Mouse (Mus musculus) forebrain, postnatal 0 days (tissue): ENCODE data around the gene Ift80. TPM values are rescaled to one million over a fixed set of nuclear protein-coding genes. Genes with fewer than 3 reads are reported as not detected.
"Not testable (repeated sequence)": the region's sequence is repeated elsewhere in the genome, so short reads cannot be mapped to it uniquely, and the experiment has no call there.

Experiments
- ATAC-seq: fragments of 200-750 bp; cut with Nextera tagmentation; 2 replicates; pipeline ENCODE4 v1.8.0; 2017; ENCODE audit warnings: mild to moderate bottlenecking, moderate library complexity
- DNase-seq: peaks from one replicate; pipeline ENCODE4 v3.0.0-alpha.2; 2015
- H3K27ac ChIP-seq: fragments of 300-500 bp; sonication (generic); 2 replicates; pipeline ENCODE4 v1.5.1; 2014; ENCODE audit warnings: low read depth, mild to moderate bottlenecking, antibody characterized with exemption, low read length, moderate library complexity, mixed read lengths
- H3K27me3 ChIP-seq: fragments of 300-500 bp; sonication (generic); 2 replicates; pipeline ENCODE4 v1.6.1; 2014; ENCODE audit warnings: mild to moderate bottlenecking, low read length, mixed read lengths; ENCODE audit not compliant: insufficient read depth
- H3K36me3 ChIP-seq: fragments of 300-500 bp; sonication (generic); 2 replicates; pipeline ENCODE4 v1.6.1; 2014; ENCODE audit warnings: mild to moderate bottlenecking, moderate library complexity; ENCODE audit not compliant: insufficient read depth
- H3K4me1 ChIP-seq: fragments of 300-500 bp; sonication (generic); 2 replicates; pipeline ENCODE4 v1.6.1; 2014; ENCODE audit warnings: antibody characterized with exemption; ENCODE audit not compliant: insufficient read depth
- H3K4me2 ChIP-seq: fragments of 300-500 bp; sonication (generic); 2 replicates; pipeline ENCODE4 v1.6.1; 2014; ENCODE audit warnings: low read depth, mild to moderate bottlenecking, moderate library complexity
- H3K4me3 ChIP-seq: fragments of 300-500 bp; sonication (generic); 2 replicates; pipeline ENCODE4 v1.5.1; 2014; ENCODE audit warnings: low read depth, low read length, mixed read lengths
- H3K9ac ChIP-seq: fragments of 300-500 bp; sonication (generic); 2 replicates; pipeline ENCODE4 v1.6.1; 2014; ENCODE audit warnings: mild to moderate bottlenecking
- H3K9me3 ChIP-seq: fragments of 300-500 bp; sonication (generic); 2 replicates; pipeline ENCODE4 v1.6.1; 2016; ENCODE audit warnings: low read length
- CTCF ChIP-seq: sonication (generic); IDR thresholded peaks from 2 replicates; pipeline ENCODE4 v1.5.1; 2016; ENCODE audit warnings: antibody characterized with exemption, control low read depth, low read depth
- WGBS: fragments of 180-500 bp; shearing (Covaris S2); extraction: QIAGEN DNeasy Blood & Tissue Kit; methylation state at CpG from one replicate; pipeline ENCODE4 v1.1.7; 2014; 5-methylcytosine and 5-hydroxymethylcytosine counted together
- polyA plus RNA-seq: library from polyadenylated mRNA; unstranded; fragments of >200 nt; fragmentation: Nextera tagmentation; extraction: Ambion mirVana; gene quantifications from 2 replicates; pipeline ENCODE4 v1.2.1, GENCODE M21; 2015
- total RNA-seq: library from RNA; depleted of rRNA; stranded (reverse); fragments of >200 nt; gene quantifications from 2 replicates; pipeline ENCODE4 v1.2.3, GENCODE M21; 2014

Gene Ift80
- total and polyA plus RNA-seq, 2 experiments from 2014 or later = 3.8 to 8.9 TPM

- under 1% methylated on average over 75 of the region's 80 CpGs for WGBS
- H3K27ac ChIP-seq = peak within 1 kb of the TSS; percentile 87
- ATAC-seq (peak; percentile 95), DNase-seq (peak; percentile 95)
- TF ChIP-seq CTCF = peak; percentile 36
- H3K4me2 ChIP-seq = peak within 1 kb of the TSS; percentile 83
- no peaks in the 10 kb centered on the region; the same call in 1 of the 2 replicates for H3K4me1 ChIP-seq
- H3K9ac ChIP-seq = peak within 1 kb of the TSS; percentile 76
- no peaks in the 10 kb centered on the region for H3K36me3 ChIP-seq
- H3K27me3 ChIP-seq = no peaks in the 10 kb centered on the region
- H3K9me3 ChIP-seq = no peaks in the 10 kb centered on the region
- H3K4me3 ChIP-seq = peak within 1 kb of the TSS; percentile 95
Observed at GRCm38 (mm10) chr3:69044645-69045399, 40.5 kb upstream of the Ift80 start, which contains the start of gene Trim59. Gene Trim59 (minus strand): TSS chr3:69044755.

- H3K9me3 ChIP-seq = no peaks in the 10 kb centered on the region
- 5% methylated on average over 40 of the region's 42 CpGs for WGBS
- no peak; the same call in 1 of the 2 replicates for TF ChIP-seq CTCF
- no peaks in the 10 kb centered on the region for H3K27me3 ChIP-seq
- peak overlapping the region; percentile 76 for H3K9ac ChIP-seq
- H3K27ac ChIP-seq = peak overlapping the region; percentile 87
- H3K36me3 ChIP-seq = no peaks in the 10 kb centered on the region
- ATAC-seq (peak; percentile 76), DNase-seq (peak; percentile 71)
- H3K4me2 ChIP-seq = peak overlapping the region; percentile 83
- H3K4me3 ChIP-seq = peak overlapping the region; percentile 95
- no peaks in the 10 kb centered on the region; the same call in 1 of the 2 replicates for H3K4me1 ChIP-seq
Observed at GRCm38 (mm10) chr3:69044167-69044591, 39.8 kb upstream of the Ift80 start.

GRCm38 (mm10) chr3:69041298-69041697 is 36.9 kb upstream of the Ift80 start:
- DNase-seq (no peak), ATAC-seq (no peak)
- no peak overlapping the region for H3K27ac ChIP-seq
- TF ChIP-seq CTCF = no peak
- H3K4me1 ChIP-seq = no peaks in the 10 kb centered on the region; the same call in 1 of the 2 replicates
- H3K9me3 ChIP-seq = no peaks in the 10 kb centered on the region
- H3K9ac ChIP-seq = no peak overlapping the region
- WGBS = 69% methylated on average over 5 of the region's 5 CpGs
- no peaks in the 10 kb centered on the region for H3K36me3 ChIP-seq
- H3K4me2 ChIP-seq = no peak overlapping the region
- H3K27me3 ChIP-seq = no peaks in the 10 kb centered on the region
- no peak overlapping the region for H3K4me3 ChIP-seq

- Histone ChIP-seq H3K36me3 (0 out of 2 replicates have a peak, but pooled peaks cover 4% of the 10 kb centered on the region), H3K9me3 (no peaks in the 10 kb centered on the region), H3K27me3 (no peaks in the 10 kb centered on the region), H3K4me2 (no peak overlapping the region), H3K27ac (no peak overlapping the region), H3K9ac (no peak overlapping the region), H3K4me3 (no peak overlapping the region), H3K4me1 (no peaks in the 10 kb centered on the region)
- no peak for DNase-seq
- 82% methylated on average over 2 of the region's 2 CpGs for WGBS
- TF ChIP-seq CTCF = no peak
- no peak for ATAC-seq
Observed at GRCm38 (mm10) chr3:69040105-69040504, 35.7 kb upstream of the Ift80 start.

GRCm38 (mm10) chr3:69026133-69026783 is 21.9 kb upstream of the Ift80 start:
- 100% methylated on average over 1 of the region's 1 CpGs for WGBS
- no peaks in the 10 kb centered on the region for H3K9me3 ChIP-seq

GRCm38 (mm10) chr3:69020764-69021163 is 16.4 kb upstream of the Ift80 start:
- no peaks in the 10 kb centered on the region for H3K9me3 ChIP-seq
- no peaks in the 10 kb centered on the region for H3K4me1 ChIP-seq
- no peaks in the 10 kb centered on the region for H3K27me3 ChIP-seq
- H3K9ac ChIP-seq = no peak overlapping the region
- DNase-seq (no peak), ATAC-seq (no peak)
- no peak overlapping the region for H3K27ac ChIP-seq
- H3K36me3 ChIP-seq = peaks cover 10% of the 10 kb centered on the region; the same call in 1 of the 2 replicates
- no peak overlapping the region for H3K4me2 ChIP-seq
- no peak overlapping the region for H3K4me3 ChIP-seq
- TF ChIP-seq CTCF = no peak

More at GRCm38 (mm10) chr3:69026133-69026783, 21.9 kb upstream of the Ift80 start:
- no peak overlapping the region for H3K4me2 ChIP-seq
- no peaks in the 10 kb centered on the region for H3K4me1 ChIP-seq
- no peak for DNase-seq
- TF ChIP-seq CTCF = no peak
- H3K4me3 ChIP-seq = no peak overlapping the region
- H3K36me3 ChIP-seq = 0 out of 2 replicates have a peak, but pooled peaks cover 6% of the 10 kb centered on the region
- no peak overlapping the region for H3K9ac ChIP-seq
- H3K27ac ChIP-seq = no peak overlapping the region
- no peak for ATAC-seq
- H3K27me3 ChIP-seq = no peaks in the 10 kb centered on the region

GRCm38 (mm10) chr3:69020285-69020684 is 15.9 kb upstream of the Ift80 start:
- ATAC-seq (no peak), DNase-seq (no peak)
- Histone ChIP-seq H3K9me3 (no peaks in the 10 kb centered on the region), H3K27me3 (no peaks in the 10 kb centered on the region), H3K9ac (no peak overlapping the region), H3K4me1 (no peaks in the 10 kb centered on the region), H3K4me3 (no peak overlapping the region), H3K27ac (no peak overlapping the region), H3K36me3 (peaks cover 10% of the 10 kb centered on the region; the same call in 1 of the 2 replicates), H3K4me2 (no peak overlapping the region)
- WGBS = 90% methylated on average over 2 of the region's 2 CpGs
- TF ChIP-seq CTCF = peak; percentile 19; the same call in 1 of the 2 replicates

- H3K9me3 ChIP-seq, H3K4me3 ChIP-seq, H3K4me2 ChIP-seq, H3K27ac ChIP-seq, H3K27me3 ChIP-seq, H3K9ac ChIP-seq, ATAC-seq, DNase-seq, H3K4me1 ChIP-seq, H3K36me3 ChIP-seq: not testable (repeated sequence)
- 97% methylated on average over 2 of the region's 2 CpGs for WGBS
Observed at GRCm38 (mm10) chr3:69018635-69019034, 14.3 kb upstream of the Ift80 start.
